Mouse (Mus musculus): ENCODE results near the gene Mre11a. TPM values are rescaled to one million over a fixed set of nuclear protein-coding genes. Genes with fewer than 3 reads are reported as not detected.
"Not testable (repeated sequence)": the region's sequence is repeated elsewhere in the genome, so short reads cannot be mapped to it uniquely, and the experiment has no call there.

Mre11a gene
- polyA plus RNA-seq, 1 experiment from 2014 or later: 12.8 TPM

DNA sequence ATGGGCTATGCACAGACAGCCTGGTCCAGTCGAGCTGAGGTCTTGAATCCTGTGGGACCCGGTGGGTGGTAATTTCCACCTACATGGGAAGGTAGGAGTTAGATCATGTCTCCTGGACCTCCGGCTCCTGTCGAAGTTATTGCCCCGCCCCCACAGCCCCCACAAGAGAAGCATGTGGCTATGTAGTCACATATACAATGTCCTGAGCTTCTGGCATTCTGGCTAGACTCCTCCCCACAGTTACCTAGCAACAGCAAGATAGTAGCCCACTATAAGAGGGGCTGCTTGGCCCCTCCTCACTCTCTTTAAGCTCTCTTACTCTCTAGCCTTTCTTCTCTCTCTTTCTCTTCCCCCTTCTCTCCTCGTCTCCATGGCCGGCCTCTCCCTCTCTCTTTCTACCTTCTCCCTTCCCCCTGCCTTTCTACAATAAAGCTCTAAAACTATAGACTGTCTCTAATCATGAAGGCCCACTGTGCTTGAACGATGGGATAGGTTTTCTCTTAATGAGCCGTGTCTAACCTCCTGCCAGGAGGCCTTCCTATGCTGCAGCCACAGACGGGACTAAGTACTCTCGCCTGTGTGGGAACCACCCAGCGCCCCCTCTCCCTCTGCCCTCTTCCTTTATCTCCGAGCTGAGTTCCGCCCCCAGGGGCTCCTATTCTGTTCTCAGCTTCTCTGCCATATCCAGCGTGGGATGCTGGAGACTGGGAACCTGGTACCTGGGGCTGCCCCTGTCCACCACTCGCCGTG, 87.9 kb downstream of the Mre11a start:
- H3K9me3 ChIP-seq (replicated peaks): no peaks in the 10 kb centered on the region
- H3K4me3 ChIP-seq: no peak overlapping the region
- no peak overlapping the region for H3K4me2 ChIP-seq
- no peaks in the 10 kb centered on the region for H3K36me3 ChIP-seq
- H3K27ac ChIP-seq: no peak overlapping the region
- H3K27me3 ChIP-seq: 0 out of 2 replicates have a peak, but pooled peaks cover 4% of the 10 kb centered on the region
- no peak for ATAC-seq (replicated peaks; ENCODE audit: insufficient number of reproducible peaks, insufficient read depth, low FRiP score, low read depth)
- H3K9ac ChIP-seq: no peak overlapping the region
- no peaks in the 10 kb centered on the region for H3K4me1 ChIP-seq (replicated peaks)
- 50% methylated on average over 17 of the region's 17 CpGs for WGBS

- no peak overlapping the region for H3K9ac ChIP-seq
- 58% methylated on average over 5 of the region's 5 CpGs for WGBS
- ATAC-seq (replicated peaks; ENCODE audit: insufficient number of reproducible peaks, insufficient read depth, low FRiP score, low read depth): no peak
- H3K4me2 ChIP-seq: no peak overlapping the region
- 0 out of 2 replicates have a peak, but pooled peaks cover 4% of the 10 kb centered on the region for H3K27me3 ChIP-seq
- no peak overlapping the region for H3K4me3 ChIP-seq
- H3K27ac ChIP-seq: no peak overlapping the region
- no peaks in the 10 kb centered on the region for H3K4me1 ChIP-seq (replicated peaks)
- no peaks in the 10 kb centered on the region for H3K9me3 ChIP-seq (replicated peaks)
- no peaks in the 10 kb centered on the region for H3K36me3 ChIP-seq
Observed at GRCm38 (mm10) chr9:14875743-14876507, 91.5 kb downstream of the Mre11a start.

DNA sequence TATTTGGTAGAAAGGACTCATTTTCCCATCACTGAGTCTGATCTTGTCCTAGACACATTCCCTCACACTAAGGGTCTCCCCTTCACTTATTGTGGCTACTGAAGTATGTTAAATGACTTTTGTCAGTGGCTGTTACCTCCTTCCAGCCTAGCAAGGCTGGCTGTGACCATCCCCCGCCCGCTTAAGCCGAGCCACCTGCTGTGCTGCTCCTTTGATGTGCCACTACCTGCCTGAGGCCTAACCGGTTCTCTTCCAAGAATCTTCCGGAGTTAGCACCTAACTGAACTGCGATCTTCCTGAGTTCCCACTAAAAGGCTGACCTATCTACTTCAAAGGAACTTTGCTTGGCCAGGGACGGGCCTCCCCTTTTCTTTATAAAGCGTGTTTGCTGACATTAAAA, 92.1 kb downstream of the Mre11a start:
- not testable (repeated sequence) for ATAC-seq (replicated peaks; ENCODE audit: insufficient number of reproducible peaks, insufficient read depth, low FRiP score, low read depth); H3K36me3 ChIP-seq; H3K27ac ChIP-seq; H3K9me3 ChIP-seq (replicated peaks); H3K27me3 ChIP-seq; H3K9ac ChIP-seq; H3K4me2 ChIP-seq; H3K4me1 ChIP-seq (replicated peaks); H3K4me3 ChIP-seq
- 31% methylated on average over 8 of the region's 8 CpGs for WGBS

DNA sequence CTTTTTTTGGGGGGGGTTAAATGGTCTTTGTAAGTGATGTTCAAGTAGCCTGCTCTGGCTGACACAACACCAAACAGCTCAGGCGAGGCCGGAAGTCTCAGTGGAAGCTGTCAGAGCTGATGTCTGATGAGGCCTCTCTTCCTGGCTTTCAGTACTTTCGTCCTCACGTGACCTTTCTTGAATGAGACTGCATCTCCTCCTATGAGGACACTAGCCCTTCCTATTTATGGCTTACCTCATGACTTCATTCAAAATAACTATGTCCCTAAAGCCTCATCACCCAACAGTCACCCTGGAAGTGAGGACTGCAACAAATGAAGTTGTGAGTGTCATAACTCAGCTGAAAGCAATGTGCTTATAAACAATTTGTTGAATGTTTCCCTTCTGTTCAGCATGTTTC, 100.2 kb downstream of the Mre11a start:
- peaks cover 4% of the 10 kb centered on the region; the same call in 1 of the 2 replicates for H3K27me3 ChIP-seq
- H3K9me3 ChIP-seq (replicated peaks): no peaks in the 10 kb centered on the region
- H3K4me1 ChIP-seq (replicated peaks): no peaks in the 10 kb centered on the region
- WGBS: 48% methylated on average over 4 of the region's 4 CpGs
- no peaks in the 10 kb centered on the region for H3K36me3 ChIP-seq
- no peak overlapping the region for H3K4me2 ChIP-seq
- H3K4me3 ChIP-seq: no peak overlapping the region
- ATAC-seq (replicated peaks; ENCODE audit: insufficient number of reproducible peaks, insufficient read depth, low FRiP score, low read depth): no peak
- no peak overlapping the region for H3K9ac ChIP-seq
- no peak overlapping the region for H3K27ac ChIP-seq

DNA sequence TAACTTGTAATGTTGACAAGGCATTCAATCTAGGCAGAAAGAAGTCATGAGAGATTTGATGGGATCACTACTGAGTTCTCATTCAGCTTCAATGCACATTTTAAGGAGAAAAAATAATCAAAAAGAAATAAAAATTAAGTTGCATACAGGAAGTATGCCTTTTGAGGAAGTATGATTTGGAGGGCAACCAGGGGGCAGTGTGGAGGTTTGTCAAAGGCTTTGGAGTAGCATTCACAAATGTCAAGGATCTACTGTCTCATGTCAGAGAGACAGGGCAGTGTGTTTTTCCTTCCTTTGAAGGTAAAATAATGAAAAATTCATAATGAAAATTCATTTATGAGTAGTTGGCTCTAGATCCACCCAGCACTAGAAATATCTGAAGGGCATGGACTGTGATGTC, 100.7 kb downstream of the Mre11a start:
- Histone ChIP-seq H3K4me3 (no peak overlapping the region), H3K27me3 (peaks cover 4% of the 10 kb centered on the region; the same call in 1 of the 2 replicates), H3K36me3 (no peaks in the 10 kb centered on the region), H3K4me1 (replicated peaks) (no peaks in the 10 kb centered on the region), H3K9ac (no peak overlapping the region), H3K9me3 (replicated peaks) (no peaks in the 10 kb centered on the region), H3K4me2 (no peak overlapping the region), H3K27ac (no peak overlapping the region)
- ATAC-seq (replicated peaks; ENCODE audit: insufficient number of reproducible peaks, insufficient read depth, low FRiP score, low read depth): no peak

GRCm38 (mm10) chr9:14885954-14886353, 101.5 kb downstream of the Mre11a start:
- H3K4me3 ChIP-seq: no peak overlapping the region
- H3K4me1 ChIP-seq (replicated peaks): no peaks in the 10 kb centered on the region
- no peak for ATAC-seq (replicated peaks; ENCODE audit: insufficient number of reproducible peaks, insufficient read depth, low FRiP score, low read depth)
- WGBS: 74% methylated on average over 1 of the region's 1 CpGs
- H3K9ac ChIP-seq: no peak overlapping the region
- H3K36me3 ChIP-seq: no peaks in the 10 kb centered on the region
- H3K27me3 ChIP-seq: peaks cover 7% of the 10 kb centered on the region; the same call in 1 of the 2 replicates
- H3K4me2 ChIP-seq: no peak overlapping the region
- no peaks in the 10 kb centered on the region for H3K9me3 ChIP-seq (replicated peaks)
- no peak overlapping the region for H3K27ac ChIP-seq

Other genes starting within 250 kb of the Mre11a start
- 16.1 and 19.6 TPM in 2 replicates for gene Amotl1, start 139.6 kb upstream of the Mre11a start, polyA plus RNA-seq (2015; fragmentation: Nextera tagmentation; extraction: Ambion mirVana)
- 0.08 and 0.15 TPM in 2 replicates for gene Piwil4, start 43.9 kb upstream of the Mre11a start, polyA plus RNA-seq (2015; fragmentation: Nextera tagmentation; extraction: Ambion mirVana)
- 1.2 and 1.4 TPM in 2 replicates for gene Fut4, start 32.3 kb upstream of the Mre11a start, polyA plus RNA-seq (2015; fragmentation: Nextera tagmentation; extraction: Ambion mirVana)
- gene 1700012B09Rik, start 13.6 kb upstream of the Mre11a start, polyA plus RNA-seq (2015; fragmentation: Nextera tagmentation; extraction: Ambion mirVana): 0.26 and 0.43 TPM in 2 replicates
- gene Ankrd49, start 202 bp downstream of the Mre11a start, polyA plus RNA-seq (2015; fragmentation: Nextera tagmentation; extraction: Ambion mirVana): 18.9 and 21.3 TPM in 2 replicates
- 0.26 and 2.3 TPM in 2 replicates for gene Gpr83, start 75.6 kb downstream of the Mre11a start, polyA plus RNA-seq (2015; fragmentation: Nextera tagmentation; extraction: Ambion mirVana)
- 0.13 and 1.8 TPM in 2 replicates for gene Izumo1r, start 119.3 kb downstream of the Mre11a start, polyA plus RNA-seq (2015; fragmentation: Nextera tagmentation; extraction: Ambion mirVana)

Measured in heart, embryonic 15.5 days (tissue).